Mouse (Mus musculus) urinary bladder, adult 18-20 months (tissue): ENCODE data around the gene Tgm7.

Source experiments
- DNase-seq, 2 experiments: peaks; one replicate each; pipeline ENCODE4 v3.0.0; 2022; ENCODE audit warnings: low spot score in 2 of 2, mixed read lengths in 2 of 2

The Tgm7 gene

DNA sequence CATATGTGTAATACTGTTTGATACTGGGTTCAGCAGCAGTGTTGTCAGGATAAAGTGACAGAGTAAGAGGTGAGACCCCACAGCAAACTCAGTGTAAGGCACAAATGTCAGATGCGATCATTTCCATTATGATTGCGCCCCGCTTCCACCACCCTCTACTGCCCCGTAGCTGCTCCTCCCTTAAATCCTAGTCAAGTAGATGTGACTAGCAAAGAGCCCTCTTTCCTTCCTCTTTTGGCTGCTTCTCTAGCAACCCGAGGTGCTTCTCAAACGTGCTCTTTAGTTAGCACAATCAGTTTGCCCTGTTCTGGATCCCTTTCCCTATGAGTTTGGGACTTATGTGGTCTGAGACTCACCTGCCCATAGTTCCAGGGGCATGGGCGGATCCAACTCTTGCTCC is 34.8 kb downstream of the Tgm7 start:
- DNase-seq, result no peak

DNA sequence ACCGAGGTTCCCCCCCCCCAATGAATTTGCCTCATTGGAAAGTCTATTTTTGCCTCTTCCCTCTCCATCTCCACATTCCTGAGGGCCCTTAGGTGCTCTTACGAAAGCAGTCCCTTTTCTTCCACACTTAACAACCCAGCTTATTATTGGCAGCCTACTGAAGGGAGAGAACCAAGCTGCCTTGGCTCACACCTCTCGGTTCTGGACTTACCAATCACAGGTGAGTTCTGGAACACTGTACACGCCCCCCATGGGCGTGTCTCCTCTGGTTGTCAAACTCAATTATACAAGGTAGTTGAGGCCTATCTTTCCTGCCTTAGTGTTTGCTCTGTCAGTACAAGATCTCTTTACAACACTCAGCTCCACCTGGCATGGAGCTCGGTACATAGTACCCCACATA is 37.7 kb downstream of the Tgm7 start:
- no peak for DNase-seq

DNA sequence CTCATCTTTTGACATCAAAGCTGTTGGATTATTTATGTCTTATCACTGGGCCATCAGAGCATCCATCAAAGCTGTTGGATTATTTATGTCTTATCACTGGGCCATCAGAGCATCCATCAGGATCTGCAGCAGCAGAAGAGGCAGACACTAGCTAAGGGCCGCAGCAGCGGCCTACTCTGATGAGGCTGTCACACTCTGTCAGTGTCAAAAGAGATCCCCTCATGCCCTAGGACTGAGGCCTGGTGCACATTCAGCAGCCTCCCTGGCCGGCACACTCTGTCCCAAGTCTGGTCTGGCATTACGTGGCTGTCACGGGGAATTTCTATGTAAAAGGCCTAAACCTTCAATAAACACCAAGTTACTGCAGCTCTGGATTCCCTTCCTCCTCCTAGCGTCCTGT is 40.1 kb downstream of the Tgm7 start:
- DNase-seq, result no peak

DNA sequence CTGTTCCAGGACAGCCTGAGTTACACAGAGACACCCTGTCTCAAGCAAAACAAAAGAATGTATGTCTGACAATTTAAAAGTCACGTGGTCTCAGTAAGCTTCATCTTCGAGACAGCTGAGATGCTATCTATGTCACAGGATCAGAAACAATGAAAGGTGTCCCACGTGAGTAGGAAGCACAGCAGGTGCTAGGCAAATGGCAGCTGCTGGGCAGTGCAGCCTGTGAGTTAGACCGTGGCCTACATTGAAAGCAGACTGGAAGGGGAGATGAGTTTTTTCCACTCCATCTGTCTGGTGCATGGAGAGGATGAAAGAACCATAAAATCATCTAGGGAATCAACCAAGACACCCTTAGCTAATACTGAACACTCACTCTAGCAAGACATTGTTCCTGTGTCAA is 42.5 kb downstream of the Tgm7 start:
- no peak for DNase-seq

DNA sequence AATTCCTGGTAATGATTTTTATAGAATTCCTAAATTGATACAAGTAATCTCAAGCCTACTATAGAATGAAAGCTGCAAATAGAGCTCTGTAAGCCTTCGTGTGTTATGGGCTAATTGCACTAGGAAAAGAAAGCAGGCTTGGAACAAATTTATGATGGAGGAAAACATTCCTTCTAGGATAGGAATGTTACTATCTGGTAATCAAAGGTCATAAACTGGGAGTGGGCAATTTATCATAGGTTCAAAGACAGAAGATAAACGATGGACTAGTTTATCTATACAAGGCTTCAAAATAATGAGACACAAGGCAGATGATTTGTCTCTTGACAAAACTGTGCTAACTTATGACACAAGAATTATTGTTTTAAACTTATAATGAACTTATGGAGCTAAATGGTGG is 48.3 kb downstream of the Tgm7 start:
- DNase-seq, result no peak

DNA sequence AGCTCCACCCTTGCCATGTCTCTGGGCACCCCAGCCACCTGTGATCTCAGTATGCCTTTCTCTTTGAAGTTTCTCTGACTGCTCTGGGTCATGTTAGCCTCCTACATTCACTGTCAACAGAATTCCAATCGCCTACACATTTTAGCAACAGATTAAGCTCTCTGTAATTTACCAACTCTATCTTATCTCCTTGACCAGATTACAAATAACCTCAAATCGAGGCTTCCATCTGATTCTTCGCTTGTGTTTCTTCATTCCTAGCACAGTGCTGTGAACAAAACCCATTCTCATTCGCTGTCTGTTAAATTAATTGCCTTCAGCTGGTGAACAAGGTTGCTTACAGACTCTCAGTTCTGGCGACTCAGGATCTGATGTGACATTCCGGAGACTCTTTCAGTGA is 51.6 kb downstream of the Tgm7 start:
- no peak for DNase-seq

DNA sequence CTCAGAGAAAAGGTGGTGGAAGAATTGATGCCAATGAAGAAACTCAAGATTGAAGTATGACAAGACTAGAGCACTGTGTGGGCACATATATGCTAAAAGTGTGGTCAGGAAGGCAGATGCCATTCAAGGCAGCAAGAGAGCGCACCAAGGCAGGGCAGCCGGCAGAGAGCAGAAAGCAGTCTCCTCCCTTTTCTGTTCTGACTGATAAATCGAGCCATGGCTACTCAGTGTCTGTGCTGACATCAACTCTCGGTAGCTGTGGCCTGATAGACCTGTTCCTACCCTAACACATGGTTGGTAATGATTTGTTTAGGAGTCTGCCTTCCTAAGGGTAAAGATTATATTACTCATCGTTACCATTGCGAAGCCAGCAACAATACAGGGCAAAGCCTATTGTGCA is 53.7 kb downstream of the Tgm7 start:
- no peak for DNase-seq

DNA sequence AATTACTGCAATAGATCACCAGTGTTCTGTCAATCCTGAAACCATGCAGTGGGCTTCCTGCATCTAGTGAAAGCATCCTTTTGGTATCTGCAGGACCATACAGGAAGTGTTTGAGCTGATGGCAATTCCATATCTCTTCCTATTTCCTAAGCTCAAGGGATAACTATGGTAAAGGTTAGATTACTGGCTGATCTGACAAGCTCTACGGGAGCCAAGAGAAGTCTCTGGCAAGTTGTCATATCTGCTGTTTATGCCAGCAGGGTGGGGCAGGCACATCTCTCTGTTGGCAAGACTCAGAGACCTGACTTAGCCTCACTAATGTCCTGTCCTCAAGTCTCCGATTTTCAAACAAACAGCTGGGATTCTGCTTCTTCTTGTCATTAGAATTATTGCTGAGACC is 55.5 kb downstream of the Tgm7 start:
- DNase-seq, result no peak

DNA sequence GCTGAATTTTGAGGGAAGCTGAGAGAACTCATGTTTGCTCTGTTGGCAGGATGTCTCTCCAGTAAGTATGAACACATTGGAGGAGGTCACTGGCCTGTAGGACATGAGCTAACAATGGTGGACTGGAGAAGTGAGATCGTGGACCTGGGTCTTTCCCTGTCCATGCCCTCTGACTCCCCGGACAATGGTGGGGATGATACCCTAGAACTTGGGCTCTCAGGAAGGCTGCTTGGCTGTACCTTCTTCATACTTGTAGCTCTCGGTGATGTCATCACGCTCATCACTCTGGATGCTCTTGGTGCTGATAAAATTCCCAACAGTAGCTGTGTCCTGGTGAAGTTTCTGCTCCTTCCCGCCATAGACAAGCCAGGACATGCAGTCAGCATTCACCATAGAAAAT is 57.4 kb downstream of the Tgm7 start:
- no peak for DNase-seq

DNA sequence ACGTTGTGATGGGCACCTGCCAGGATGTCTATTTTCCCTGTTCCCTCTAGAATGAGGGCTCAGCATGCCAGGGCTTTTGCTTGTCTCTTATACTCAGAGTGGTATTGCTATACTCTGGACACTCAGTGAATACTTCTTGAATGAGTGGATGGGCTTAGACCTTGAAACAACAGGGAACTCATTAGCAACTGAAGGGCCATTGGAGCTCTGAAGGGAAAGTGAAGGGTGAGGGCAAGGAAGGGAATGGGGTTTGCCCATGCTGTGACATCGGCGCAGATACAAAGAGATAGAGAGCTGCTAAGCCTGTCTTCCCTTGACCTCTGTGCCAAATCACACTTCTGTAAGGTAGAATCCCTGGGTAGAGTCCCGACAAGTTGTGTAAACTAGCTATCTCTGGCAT is 63.9 kb downstream of the Tgm7 start:
- no peak for DNase-seq
